Mouse (Mus musculus) urinary bladder, postnatal 36 days (tissue): ENCODE measurements around the gene Slc25a44.
"Not testable (repeated sequence)": the region's sequence is repeated elsewhere in the genome, so short reads cannot be mapped to it uniquely, and the experiment has no call there.

Experiments
- DNase-seq, 2 experiments: peaks; one replicate each; pipeline ENCODE4 v3.0.0; 2022; ENCODE audit warnings: low spot score in 2 of 2, mixed read lengths in 1 of 2

Gene Slc25a44

GRCm38 (mm10) chr3:88450379-88451131 lies 25.6 kb upstream of the Slc25a44 start:
- DNase-seq = no peak

GRCm38 (mm10) chr3:88449395-88450023 lies 24.6 kb upstream of the Slc25a44 start:
- DNase-seq = no peak

- peak in 1 of 2 experiments; percentile 48 for DNase-seq
These were observed 23.5 kb upstream of the Slc25a44 start for GRCm38 (mm10) chr3:88448443-88448842.

- no peak for DNase-seq
These were observed 22.8 kb upstream of the Slc25a44 start for GRCm38 (mm10) chr3:88447676-88448183.

GRCm38 (mm10) chr3:88446471-88447123 lies 21.7 kb upstream of the Slc25a44 start:
- no peak for DNase-seq

- peak; percentile 51 to 62 for DNase-seq
These were observed 17.9 kb upstream of the Slc25a44 start for GRCm38 (mm10) chr3:88442888-88443287.

GRCm38 (mm10) chr3:88442488-88442887 lies 17.5 kb upstream of the Slc25a44 start:
- no peak for DNase-seq

GRCm38 (mm10) chr3:88440500-88441381 lies 15.8 kb upstream of the Slc25a44 start:
- DNase-seq = no peak

- no peak for DNase-seq
These were observed 14.6 kb upstream of the Slc25a44 start for GRCm38 (mm10) chr3:88439582-88439981.

GRCm38 (mm10) chr3:88437454-88437853 lies 12.5 kb upstream of the Slc25a44 start:
- DNase-seq = no peak

GRCm38 (mm10) chr3:88436395-88437201 lies 11.7 kb upstream of the Slc25a44 start:
- no peak for DNase-seq

GRCm38 (mm10) chr3:88435515-88435914 lies 10.6 kb upstream of the Slc25a44 start:
- no peak for DNase-seq

- DNase-seq = not testable (repeated sequence)
These were observed 3.7 kb upstream of the Slc25a44 start for GRCm38 (mm10) chr3:88428639-88429038.

GRCm38 (mm10) chr3:88427342-88427905 lies 2.5 kb upstream of the Slc25a44 start:
- no peak for DNase-seq

GRCm38 (mm10) chr3:88425708-88426420 lies 925 bp upstream of the Slc25a44 start:
- DNase-seq = no peak

GRCm38 (mm10) chr3:88425330-88425689 lies 371 bp upstream of the Slc25a44 start:
- DNase-seq = no peak

- DNase-seq = peak in 1 of 2 experiments; percentile 37
These were observed 2.8 kb downstream of the Slc25a44 start for GRCm38 (mm10) chr3:88422020-88422720.

- DNase-seq = no peak
These were observed 4.2 kb downstream of the Slc25a44 start for GRCm38 (mm10) chr3:88420771-88421170.

GRCm38 (mm10) chr3:88418016-88418415 lies 6.9 kb downstream of the Slc25a44 start:
- DNase-seq = peak in 1 of 2 experiments; percentile 50
